Mouse (Mus musculus) olfactory bulb, adult 2 months (tissue): ENCODE measurements around the gene Tlk1.

Source experiments
- CTCF ChIP-seq: fragments of 200-500 bp; IDR thresholded peaks from 2 replicates; pipeline ENCODE4 v1.5.1; 2012; ENCODE audit warnings: low read depth, mild to moderate bottlenecking, low read length, moderate library complexity; ENCODE audit not compliant: insufficient read depth
- POLR2A ChIP-seq: fragments of 200-500 bp; IDR thresholded peaks from 2 replicates; pipeline ENCODE4 v1.6.1; 2012; ENCODE audit warnings: mild to moderate bottlenecking, low read depth, low read length, moderate library complexity; ENCODE audit not compliant: insufficient read depth

DNA sequence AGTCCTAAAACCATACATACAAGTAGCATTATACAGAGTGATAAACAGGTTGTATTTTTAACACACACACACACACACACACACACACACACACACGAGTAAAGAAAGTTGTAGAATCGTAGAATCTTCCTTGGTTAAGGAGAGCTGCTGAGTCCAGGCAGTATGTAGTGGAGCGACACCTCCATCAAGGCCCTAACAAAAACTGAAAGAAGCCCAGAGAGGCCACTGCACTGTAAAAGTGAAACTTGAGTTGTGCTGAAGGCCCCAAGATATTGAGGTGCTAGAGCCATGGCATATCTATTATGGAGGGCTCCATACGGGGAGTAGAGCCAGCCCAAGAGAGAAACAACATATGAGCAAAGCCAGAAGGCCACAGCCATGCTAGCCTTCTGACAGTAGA, 32.3 kb downstream of the Tlk1 start:
- TF ChIP-seq CTCF, result no peak
- no peak for TF ChIP-seq POLR2A
